7 mouse cellular contexts compared by ENCODE assay signal in genomic region chr13:107831997-107832396, GRCm38 (mm10).
DNase-seq lines count a peak whose midpoint lies in the region; ATAC-seq lines count a peak whose summit lies in the region.

No protein-coding gene starts in this region.

- peaks cover 28% of the 10 kb centered on the region for H3K4me1 ChIP-seq in heart, embryonic 10.5 days
- peaks cover 32% of the 10 kb centered on the region for H3K4me1 ChIP-seq in lung, embryonic 15.5 days
- H3K4me1 ChIP-seq in forebrain, embryonic 15.5 days = peaks cover 45% of the 10 kb centered on the region
- H3K4me1 ChIP-seq in neural tube, embryonic 14.5 days (ENCODE audit: control insufficient read depth, insufficient read depth, low read length) = peaks cover 25% of the 10 kb centered on the region

- H3K9ac ChIP-seq in lung, embryonic 15.5 days = no peak overlapping the region
- no peak overlapping the region for H3K9ac ChIP-seq in forebrain, embryonic 15.5 days (replicated peaks)
- no peak overlapping the region for H3K9ac ChIP-seq in neural tube, embryonic 14.5 days (replicated peaks; ENCODE audit: low read depth, low read length)

- 66% methylated on average over 5 of the region's 5 CpGs for WGBS in heart, embryonic 10.5 days
- WGBS in lung, embryonic 15.5 days = 60% methylated on average over 5 of the region's 5 CpGs
- 48% methylated on average over 5 of the region's 5 CpGs for WGBS in forebrain, embryonic 15.5 days
- WGBS in neural tube, embryonic 14.5 days = 61% methylated on average over 5 of the region's 5 CpGs

- no peak; the same call in 1 of the 2 replicates for ATAC-seq in lung, embryonic 15.5 days (ENCODE audit: borderline replicate concordance, extremely low read depth, low FRiP score, low TSS enrichment)
- ATAC-seq in forebrain, embryonic 15.5 days (replicated peaks) = peak; percentile 34
- peak; percentile 42; the same call in 1 of the 2 replicates for ATAC-seq in neural tube, embryonic 14.5 days (ENCODE audit: low read depth)

- no peaks in the 10 kb centered on the region for H3K27me3 ChIP-seq in heart, embryonic 10.5 days (ENCODE audit: insufficient read depth, poor library complexity, severe bottlenecking)
- no peaks in the 10 kb centered on the region for H3K27me3 ChIP-seq in lung, embryonic 15.5 days
- no peaks in the 10 kb centered on the region for H3K27me3 ChIP-seq in forebrain, embryonic 15.5 days
- no peaks in the 10 kb centered on the region for H3K27me3 ChIP-seq in neural tube, embryonic 14.5 days (ENCODE audit: control insufficient read depth, insufficient read depth, low read length)

- no peak overlapping the region for H3K27ac ChIP-seq in heart, embryonic 10.5 days
- H3K27ac ChIP-seq in lung, embryonic 15.5 days = peak overlapping the region; percentile 39; the same call in 1 of the 2 replicates
- H3K27ac ChIP-seq in forebrain, embryonic 15.5 days (replicated peaks) = no peak overlapping the region
- H3K27ac ChIP-seq in neural tube, embryonic 14.5 days (ENCODE audit: low read depth, low read length) = no peak overlapping the region

- H3K4me3 ChIP-seq in heart, embryonic 10.5 days = no peak overlapping the region
- no peak overlapping the region for H3K4me3 ChIP-seq in lung, embryonic 15.5 days
- no peak overlapping the region for H3K4me3 ChIP-seq in forebrain, embryonic 15.5 days
- H3K4me3 ChIP-seq in neural tube, embryonic 14.5 days (ENCODE audit: low read depth, low read length) = no peak overlapping the region

- H3K4me2 ChIP-seq in lung, embryonic 15.5 days = no peak overlapping the region
- no peak overlapping the region for H3K4me2 ChIP-seq in forebrain, embryonic 15.5 days (replicated peaks)
- no peak overlapping the region for H3K4me2 ChIP-seq in neural tube, embryonic 14.5 days (ENCODE audit: low read depth, low read length)

- no peaks in the 10 kb centered on the region for H3K9me3 ChIP-seq in heart, embryonic 10.5 days
- H3K9me3 ChIP-seq in lung, embryonic 15.5 days = no peaks in the 10 kb centered on the region
- no peaks in the 10 kb centered on the region for H3K9me3 ChIP-seq in forebrain, embryonic 15.5 days
- no peaks in the 10 kb centered on the region for H3K9me3 ChIP-seq in neural tube, embryonic 14.5 days (ENCODE audit: control insufficient read depth, low read length)

- no peaks in the 10 kb centered on the region for H3K36me3 ChIP-seq in heart, embryonic 10.5 days
- H3K36me3 ChIP-seq in lung, embryonic 15.5 days = no peaks in the 10 kb centered on the region
- no peaks in the 10 kb centered on the region for H3K36me3 ChIP-seq in forebrain, embryonic 15.5 days
- no peaks in the 10 kb centered on the region for H3K36me3 ChIP-seq in neural tube, embryonic 14.5 days (ENCODE audit: control insufficient read depth, insufficient read depth, low read length)

- intact Hi-C loops in heart, postnatal 25 days (cut with DNase I) = loop anchor here (10.0 kb wide), 1 partner anchor 213 kb away; the partner anchor contains the start of gene Smim15

- DNase-seq in heart, embryonic 10.5 days (ENCODE audit: low spot score) = peak; percentile 66
- DNase-seq in heart, postnatal 25 days (ENCODE audit: low spot score) = no peak
- DNase-seq in lung, postnatal 14 days = no peak
- DNase-seq in gastrocnemius, postnatal 10 days = no peak
